Mouse (Mus musculus) embryo, embryonic 11 days (tissue): ENCODE results near the gene Pms2.

Source experiments
- DNase-seq: peaks from one replicate; pipeline ENCODE4 v3.0.0-alpha.2; 2015

Pms2 gene

DNA sequence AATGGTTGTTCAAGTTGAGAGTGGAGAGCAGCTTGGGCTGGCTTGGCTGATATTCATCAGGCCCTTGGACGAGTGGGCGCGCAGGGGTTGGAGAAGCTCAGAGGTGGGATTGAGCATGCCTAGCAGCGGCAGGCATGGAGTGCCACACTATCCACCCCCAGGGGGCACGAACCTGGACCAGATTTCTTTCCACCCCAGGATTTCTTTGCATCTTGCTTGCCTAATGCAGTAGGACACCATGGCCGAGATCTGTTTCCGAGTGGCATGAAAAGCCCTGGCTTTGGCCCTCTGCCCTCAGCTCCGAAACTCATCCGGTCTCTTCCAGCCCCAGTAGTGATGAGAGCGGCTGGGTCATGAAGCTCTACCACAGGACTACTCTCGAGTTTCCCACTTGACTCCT is 23.6 kb downstream of the Pms2 start:
- no peak for DNase-seq

DNA sequence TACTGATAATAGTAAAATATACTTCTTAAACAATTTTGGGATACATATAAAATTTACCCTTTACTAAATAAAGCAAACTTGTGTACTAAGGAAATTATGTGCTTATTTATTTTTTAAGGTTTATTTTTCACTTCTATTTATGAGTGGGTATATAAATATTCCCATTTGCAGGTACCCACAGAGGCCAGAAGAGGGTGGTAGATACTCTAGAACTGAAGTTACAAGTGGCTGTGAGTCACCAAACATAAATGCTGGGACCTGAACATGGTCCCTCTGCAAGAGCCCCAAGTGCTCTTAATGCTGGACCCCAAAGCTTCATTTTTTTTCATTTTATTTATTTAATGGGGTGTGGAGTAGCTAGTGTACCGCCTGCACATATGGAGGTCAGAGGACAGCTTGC is 24.1 kb downstream of the Pms2 start:
- DNase-seq = no peak

DNA sequence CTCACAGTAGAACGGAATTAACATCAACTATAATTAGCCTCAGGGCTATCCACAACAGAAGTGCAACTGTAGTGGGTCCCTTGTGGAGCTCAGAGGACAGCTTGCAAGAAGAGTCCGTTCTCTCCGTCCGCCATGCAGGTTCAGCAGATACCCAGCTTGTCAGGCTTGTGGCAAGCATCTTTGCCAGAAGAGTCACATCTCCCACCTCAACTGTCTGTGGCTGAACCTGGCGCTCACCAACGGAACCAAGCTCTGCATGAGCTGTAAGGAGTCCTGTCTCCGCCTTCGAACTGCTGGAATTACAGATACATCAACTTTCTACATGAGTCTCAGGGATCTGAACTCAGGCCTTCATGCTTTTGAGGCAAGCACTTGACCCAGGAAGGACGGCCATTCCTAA is 26.4 kb downstream of the Pms2 start:
- no peak for DNase-seq

DNA sequence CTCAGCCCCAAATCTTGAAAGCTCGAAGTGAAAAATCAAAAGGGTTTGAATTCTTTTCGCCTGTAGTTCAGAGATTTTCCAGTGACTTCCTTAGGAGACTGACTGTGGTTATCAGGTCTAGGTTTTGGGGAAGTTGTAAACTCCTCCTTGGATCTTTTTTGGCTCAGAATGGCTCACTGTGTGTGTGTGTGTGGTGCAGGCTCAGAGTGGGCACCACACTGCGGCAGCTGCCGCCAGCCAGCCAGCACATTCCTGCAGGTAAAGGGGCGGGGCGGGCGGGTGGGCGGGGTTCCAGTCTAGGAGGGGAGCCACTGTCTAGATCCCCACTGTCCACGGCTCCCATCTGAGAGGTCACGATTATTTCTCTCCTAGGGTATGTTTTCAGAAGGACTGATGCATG is 31.8 kb downstream of the Pms2 start:
- DNase-seq = no peak

DNA sequence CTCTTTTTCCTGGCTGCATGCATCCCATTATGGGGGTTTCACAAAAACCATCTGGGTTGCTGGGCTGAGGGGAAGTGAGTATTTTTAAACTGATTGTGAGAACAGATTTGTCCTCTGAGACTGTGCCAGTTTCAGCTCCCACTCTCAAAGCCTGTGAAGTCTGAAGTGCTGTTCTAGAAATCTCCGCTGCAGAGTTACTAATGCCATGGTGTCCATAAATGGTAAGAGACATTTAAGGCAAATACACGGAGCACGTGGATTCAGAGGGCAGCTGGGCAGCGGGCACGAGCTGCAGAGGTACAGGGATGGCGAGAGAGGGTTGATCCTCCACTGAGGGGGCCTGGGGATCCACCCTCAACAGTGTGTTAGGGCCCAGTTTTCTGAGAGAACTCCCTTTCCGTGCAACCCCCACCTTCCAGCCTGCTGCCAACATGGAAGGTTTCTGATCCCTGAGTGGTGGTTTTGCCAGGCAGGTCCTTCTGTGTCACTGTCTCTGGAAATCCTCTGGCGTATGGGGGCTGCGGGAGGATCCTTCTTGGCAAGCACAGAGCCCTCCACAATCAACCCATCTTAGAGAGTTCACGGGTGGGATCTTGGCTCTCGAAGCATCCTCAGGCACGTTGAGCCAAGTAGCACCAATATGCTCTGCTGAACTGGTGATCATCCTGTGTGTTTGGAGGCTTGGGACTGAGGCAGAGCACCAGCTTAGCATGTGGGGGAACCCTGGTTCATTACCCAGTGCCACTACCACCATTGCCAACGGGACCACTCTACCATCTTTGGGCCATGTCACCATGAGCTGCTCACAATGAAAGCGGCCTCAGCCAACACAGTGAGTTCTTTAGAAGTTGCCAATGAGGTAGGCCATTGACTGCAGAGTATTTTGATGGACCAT is 33.7 kb downstream of the Pms2 start:
- DNase-seq = no peak

DNA sequence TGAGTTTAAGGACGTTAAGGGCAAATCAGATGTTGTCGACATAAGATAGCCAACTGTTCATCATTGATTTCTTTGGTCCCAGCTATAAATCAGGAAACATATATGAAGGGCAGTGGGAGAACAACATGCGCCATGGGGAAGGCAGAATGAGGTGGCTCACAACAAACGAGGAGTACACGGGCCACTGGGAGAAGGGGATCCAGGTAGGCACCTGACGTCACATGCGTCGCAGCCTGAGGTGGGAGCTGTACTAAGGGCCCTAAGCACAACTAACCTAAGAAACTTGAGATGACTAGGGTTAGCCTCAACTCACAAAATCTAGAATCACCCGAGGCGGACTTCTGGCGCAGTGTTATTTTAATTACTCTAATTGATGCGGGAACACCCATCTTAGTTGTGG is 38.6 kb downstream of the Pms2 start:
- DNase-seq = no peak

DNA sequence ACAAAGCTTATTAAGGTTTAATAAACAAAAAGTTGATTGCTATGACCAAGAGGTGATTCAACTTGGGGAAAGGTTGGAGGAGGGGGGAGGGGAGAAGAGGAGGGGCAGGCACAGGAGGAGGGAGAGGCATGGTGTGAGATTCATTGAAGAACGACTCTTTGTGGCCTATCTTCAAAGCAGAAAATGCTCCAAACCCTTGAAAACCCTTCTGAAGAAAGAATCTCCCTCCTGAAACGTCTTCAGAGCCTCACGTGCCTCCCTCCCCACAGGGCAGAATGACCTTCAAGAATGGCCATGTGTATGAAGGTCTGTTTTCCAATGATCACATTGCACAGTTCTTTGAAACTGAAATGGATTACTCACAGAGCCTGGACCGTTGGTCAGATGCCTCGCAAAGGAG is 40.3 kb downstream of the Pms2 start:
- DNase-seq = no peak

DNA sequence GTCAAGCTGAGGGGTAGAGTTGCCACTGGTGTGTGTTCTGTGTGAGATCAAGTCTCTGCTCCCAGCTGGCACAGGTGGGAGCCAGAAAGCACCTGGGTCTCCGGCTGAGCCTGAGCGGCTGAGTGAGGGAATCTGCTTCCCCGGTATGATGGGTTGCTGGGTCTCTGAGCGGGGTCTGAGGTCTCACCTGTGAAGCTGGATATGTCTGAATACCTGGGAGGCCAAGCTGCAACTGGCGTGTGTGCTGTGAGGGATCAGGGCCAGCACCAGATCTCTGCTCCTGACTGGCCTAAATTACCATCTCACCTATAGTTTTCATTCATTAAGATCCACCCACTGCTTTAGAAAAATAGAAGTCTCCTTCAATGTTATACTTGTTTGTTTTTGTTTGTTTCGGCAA is 47.3 kb downstream of the Pms2 start:
- no peak for DNase-seq

DNA sequence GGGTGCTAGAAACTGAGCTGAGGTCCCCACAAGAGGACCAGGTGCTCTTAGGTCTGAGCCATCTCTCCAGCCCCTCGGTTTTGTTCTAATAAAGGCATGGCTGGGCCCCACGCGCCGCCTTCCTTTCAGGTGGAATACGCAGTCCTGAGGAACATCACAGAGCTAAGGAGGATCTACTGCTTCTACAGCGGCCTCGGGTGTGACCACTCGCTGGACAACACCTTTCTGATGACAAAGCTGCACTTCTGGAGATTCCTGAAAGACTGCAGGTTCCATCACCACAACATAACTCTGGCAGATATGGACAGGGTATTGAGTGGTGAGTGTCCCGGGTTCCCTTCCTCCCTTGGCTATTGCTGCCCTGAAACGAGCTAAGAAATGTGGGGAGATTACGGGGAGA is 49.8 kb downstream of the Pms2 start:
- no peak for DNase-seq

DNA sequence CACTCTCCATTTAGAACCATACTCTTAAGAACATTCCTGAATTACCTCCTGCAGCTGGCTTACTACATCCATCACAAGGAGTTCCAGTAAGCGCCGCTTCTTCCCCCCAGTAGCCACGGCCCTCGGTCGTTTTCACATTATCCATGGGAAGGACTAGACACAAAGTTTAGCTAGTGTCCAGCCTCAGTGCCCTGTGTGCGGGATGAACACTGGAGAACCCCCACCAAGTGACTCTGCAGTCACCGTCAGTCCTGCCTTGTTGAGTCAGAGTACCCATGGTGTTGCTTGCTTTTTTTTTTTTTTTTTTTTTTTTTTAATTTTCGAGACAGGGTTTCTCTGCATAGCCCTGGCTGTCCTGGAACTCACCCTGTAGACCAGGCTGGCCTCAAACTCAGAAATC is 51.4 kb downstream of the Pms2 start:
- DNase-seq = no peak

DNA sequence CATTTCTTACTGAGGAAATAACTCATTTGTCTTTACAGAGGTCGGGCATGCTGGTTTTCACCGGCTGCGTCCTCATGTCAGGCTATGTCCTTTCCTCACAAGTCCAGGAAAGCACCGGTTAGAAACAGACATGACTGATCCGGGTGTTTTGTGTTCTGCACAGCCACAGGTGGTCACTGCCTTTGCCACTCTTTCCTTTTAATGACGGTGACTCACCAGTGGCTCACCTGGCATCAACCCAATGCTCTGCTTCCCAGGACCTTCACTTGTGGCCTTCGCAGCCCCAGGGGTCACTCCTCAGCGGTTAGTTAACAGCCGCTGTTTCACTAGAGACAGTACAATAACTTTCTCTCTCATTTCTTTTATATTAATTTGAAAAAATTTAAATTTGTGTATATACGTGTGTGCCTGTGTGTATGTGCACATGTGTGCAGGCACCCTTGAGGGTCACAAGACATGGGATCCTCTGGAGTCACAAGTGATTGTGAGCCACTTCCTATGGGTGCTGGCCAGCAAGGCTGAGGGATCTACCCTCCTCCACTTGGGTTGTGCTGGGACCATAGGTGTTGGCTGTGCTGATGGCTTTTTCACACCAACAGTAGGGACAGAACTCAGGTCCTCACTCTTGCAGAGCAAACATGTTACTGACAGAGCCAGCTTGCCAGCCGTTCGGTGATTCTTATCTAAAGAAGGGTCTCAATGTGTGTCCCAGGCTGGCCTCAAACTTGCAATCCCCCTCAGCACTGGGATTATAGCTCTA is 56.0 kb downstream of the Pms2 start:
- no peak for DNase-seq

DNA sequence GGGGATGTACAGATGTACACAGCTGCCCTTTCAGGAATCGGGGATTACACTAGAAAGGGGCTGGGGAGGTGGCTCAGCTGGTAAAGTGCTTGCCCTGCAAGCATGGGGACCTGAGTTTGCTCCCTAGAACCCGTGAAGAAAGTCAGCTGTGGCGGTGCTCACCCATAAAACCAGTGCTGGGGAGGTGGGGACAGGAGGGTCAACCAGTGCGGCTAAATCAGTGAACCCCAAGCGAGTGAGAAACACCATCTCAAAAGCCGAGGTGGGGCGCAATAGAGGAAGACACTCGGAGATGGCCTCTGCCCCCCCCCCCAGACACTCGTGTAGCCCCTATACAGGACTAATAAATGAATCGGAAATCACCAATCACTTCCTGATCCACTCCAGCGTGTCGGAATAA is 56.9 kb downstream of the Pms2 start:
- DNase-seq = no peak

DNA sequence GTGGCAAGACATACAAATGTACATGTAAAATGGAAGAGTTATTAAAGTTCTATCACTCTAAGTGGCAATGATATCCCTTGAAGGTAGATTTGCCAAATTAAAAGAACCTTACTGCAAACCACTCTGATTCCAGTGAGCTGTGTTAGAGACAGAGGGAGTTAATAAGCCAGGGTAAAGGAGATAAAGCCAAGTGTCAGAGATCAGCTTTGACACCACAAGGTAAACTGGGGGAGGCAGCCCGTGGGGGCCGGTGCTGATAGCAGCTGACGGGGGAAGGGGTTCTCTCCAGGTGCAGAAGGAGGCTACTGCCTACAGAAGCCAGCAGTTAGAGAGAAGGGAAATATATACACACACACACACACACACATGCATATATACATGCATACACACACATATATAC is 62.9 kb downstream of the Pms2 start:
- no peak for DNase-seq

DNA sequence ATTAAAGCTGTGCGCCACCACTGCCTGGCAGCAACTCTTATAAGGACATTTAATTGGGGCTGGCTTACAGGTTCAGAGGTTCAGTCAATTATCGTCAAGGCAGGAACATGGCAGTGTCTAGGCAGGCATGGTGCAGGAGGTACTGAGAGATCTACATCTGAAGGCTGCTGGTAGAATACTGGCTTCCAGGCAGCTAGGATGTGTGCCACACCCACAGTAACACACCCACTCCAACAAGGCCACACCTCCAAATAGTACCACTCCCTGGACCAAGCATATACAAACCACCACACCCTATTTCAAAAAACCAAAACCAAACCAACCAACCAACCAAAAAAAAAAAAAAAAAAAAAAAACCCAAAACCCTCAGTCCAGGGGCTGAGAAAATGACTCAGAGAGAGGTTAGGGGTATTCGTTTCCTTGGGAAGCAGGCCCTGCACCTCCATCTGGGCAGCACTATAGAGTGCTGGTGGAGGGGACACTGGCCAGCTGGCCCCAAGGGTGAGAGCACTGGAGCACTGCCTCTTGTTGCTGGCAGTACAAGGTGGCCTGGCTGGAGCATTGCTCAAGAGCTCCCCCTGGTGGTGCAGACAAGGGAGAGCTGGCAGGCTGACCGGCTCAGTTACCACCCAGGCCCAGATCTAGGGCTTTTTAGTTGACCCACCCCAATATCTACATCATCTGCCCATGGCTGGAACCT is 65.3 kb downstream of the Pms2 start:
- peak; percentile 73 for DNase-seq

DNA sequence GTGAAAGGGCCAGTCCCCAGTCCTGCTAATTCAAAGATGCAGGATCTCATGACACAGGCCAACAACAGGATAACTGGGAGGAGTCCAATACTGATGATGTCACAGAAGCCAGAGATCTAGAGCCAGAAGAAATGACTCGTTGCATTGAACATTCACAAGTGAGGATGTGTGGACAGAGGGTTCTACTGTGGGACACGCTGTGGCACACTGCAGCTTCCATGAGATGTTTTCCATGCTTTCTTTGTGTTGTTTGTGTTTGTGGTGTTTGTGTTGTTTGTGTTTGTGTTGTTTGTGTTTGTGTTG is 65.8 kb downstream of the Pms2 start:
- no peak for DNase-seq

DNA sequence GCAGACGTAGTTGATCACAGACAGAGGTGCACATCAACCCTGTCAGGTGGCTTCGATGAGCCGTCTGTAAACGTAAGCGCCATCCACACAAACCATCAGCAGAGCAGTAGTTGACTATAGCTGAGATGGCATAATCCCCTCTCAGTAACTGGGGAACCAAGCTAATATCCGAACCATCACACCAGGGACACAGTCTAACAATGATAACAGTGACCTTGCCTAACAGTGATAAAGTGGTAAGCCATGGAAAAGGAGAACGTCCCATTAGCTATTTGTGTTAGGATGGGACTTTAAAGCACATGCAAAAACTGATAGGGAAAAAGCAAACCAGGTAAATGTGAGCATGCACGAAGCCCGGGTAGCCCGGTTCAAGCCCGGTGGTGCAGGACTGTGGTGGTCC is 66.5 kb downstream of the Pms2 start:
- no peak for DNase-seq

DNA sequence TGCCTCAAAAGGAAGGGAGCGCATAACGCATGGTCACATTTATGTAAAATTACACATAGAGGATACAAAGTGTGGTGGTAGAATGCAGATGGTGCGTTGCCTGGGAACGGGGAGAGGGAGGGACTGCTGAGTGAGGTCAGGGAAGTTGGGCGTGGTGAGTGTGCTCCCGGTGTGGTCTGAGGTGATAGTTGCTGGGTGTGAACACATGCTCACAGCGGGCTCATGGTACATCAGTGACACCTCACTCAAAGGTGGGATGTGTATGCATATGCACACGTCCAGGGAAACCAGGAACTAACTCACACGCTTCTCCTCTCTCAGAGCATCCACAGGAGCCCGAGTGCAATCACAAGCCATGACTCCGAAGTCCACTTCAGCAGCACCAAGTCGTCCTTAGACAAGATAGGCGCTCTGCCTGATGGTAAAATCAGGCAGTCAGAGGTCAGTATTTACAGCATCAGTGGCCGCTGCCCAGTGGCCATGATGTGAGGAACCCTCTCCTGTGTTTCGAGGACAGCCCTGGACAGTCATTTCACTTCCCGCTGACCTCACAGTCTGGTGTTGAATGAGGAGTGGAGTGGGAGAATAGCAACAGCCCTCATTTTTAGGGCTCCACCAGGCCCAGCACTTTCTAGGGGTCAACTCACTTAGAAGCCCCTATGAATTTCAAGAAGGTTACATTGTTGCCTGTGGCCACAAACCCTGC is 67.1 kb downstream of the Pms2 start:
- DNase-seq = no peak

DNA sequence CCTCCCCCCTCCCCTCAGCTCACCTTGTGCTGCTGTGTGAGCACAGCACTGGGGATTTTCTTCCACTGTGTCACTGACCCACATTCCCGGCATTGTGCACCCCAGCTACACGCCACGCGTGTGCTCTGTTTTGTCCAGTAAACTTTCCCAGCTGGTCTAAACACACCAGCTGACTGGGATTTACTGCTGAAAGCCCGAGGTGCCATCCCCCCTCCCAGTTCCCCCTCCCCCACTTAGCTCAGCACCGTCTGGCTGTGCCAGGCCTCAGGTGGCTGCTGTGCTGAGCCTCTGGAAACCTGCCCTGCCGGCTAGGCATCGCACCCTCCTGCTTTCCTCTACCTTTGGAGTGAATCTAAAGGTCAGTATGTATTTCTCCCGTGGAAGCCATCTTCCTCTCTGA is 71.1 kb downstream of the Pms2 start:
- DNase-seq = peak; percentile 19

DNA sequence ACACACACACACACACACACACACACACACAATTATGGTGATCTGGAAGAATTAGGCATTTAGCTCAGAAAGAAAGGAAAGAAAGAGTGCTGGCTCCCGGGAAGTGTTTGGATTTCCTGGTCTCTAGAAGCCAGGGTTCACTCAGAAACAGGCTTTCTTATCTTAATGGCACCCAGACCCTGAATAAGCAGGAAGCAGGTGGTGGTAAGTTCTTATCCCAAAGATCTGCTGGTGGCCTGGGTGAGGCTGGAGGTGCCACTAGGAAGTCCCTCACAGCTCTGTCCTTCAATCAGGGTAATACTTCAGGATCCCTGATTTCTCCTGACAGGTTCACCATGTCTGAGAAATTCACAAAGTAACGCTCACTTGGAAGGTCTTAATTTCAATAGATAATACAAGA is 72.6 kb downstream of the Pms2 start:
- no peak for DNase-seq
